Mouse (Mus musculus): Measurements from ENCODE around the gene Col2a1.
A peak's percentile ranks its signal among the peaks of the same experiment; 100 is the strongest.

Gene Col2a1

GRCm38 (mm10) chr15:98002991-98003821, 1.3 kb downstream of the Col2a1 start:
- ATAC-seq (ENCODE audit: insufficient number of reproducible peaks, low FRiP score, low TSS enrichment), result no peak

- no peak for ATAC-seq (ENCODE audit: insufficient number of reproducible peaks, low FRiP score, low TSS enrichment)
Measured at GRCm38 (mm10) chr15:98002113-98002990, 2.1 kb downstream of the Col2a1 start.

- ATAC-seq (ENCODE audit: insufficient number of reproducible peaks, low FRiP score, low TSS enrichment), result no peak
Measured at GRCm38 (mm10) chr15:98001321-98002112, 3.0 kb downstream of the Col2a1 start.

GRCm38 (mm10) chr15:97999991-98000390, 4.5 kb downstream of the Col2a1 start:
- ATAC-seq (ENCODE audit: insufficient number of reproducible peaks, low FRiP score, low TSS enrichment), result no peak

GRCm38 (mm10) chr15:97999546-97999945, 4.9 kb downstream of the Col2a1 start:
- ATAC-seq (ENCODE audit: insufficient number of reproducible peaks, low FRiP score, low TSS enrichment), result no peak

- ATAC-seq (ENCODE audit: insufficient number of reproducible peaks, low FRiP score, low TSS enrichment), result no peak
Measured at GRCm38 (mm10) chr15:97996716-97997256, 7.7 kb downstream of the Col2a1 start.

- peak; percentile 80 for ATAC-seq (ENCODE audit: insufficient number of reproducible peaks, low FRiP score, low TSS enrichment)
Measured at GRCm38 (mm10) chr15:97992712-97993286, 11.7 kb downstream of the Col2a1 start.

GRCm38 (mm10) chr15:97992027-97992711, 12.3 kb downstream of the Col2a1 start:
- ATAC-seq (ENCODE audit: insufficient number of reproducible peaks, low FRiP score, low TSS enrichment), result no peak

GRCm38 (mm10) chr15:97991285-97991895, 13.1 kb downstream of the Col2a1 start:
- ATAC-seq (ENCODE audit: insufficient number of reproducible peaks, low FRiP score, low TSS enrichment), result no peak

- ATAC-seq (ENCODE audit: insufficient number of reproducible peaks, low FRiP score, low TSS enrichment), result no peak
Measured at GRCm38 (mm10) chr15:97990721-97991120, 13.8 kb downstream of the Col2a1 start.

- no peak for ATAC-seq (ENCODE audit: insufficient number of reproducible peaks, low FRiP score, low TSS enrichment)
Measured at GRCm38 (mm10) chr15:97990124-97990523, 14.4 kb downstream of the Col2a1 start.

GRCm38 (mm10) chr15:97989544-97989943, 15.0 kb downstream of the Col2a1 start:
- no peak for ATAC-seq (ENCODE audit: insufficient number of reproducible peaks, low FRiP score, low TSS enrichment)

- ATAC-seq (ENCODE audit: insufficient number of reproducible peaks, low FRiP score, low TSS enrichment), result no peak
Measured at GRCm38 (mm10) chr15:97981560-97981959, 22.9 kb downstream of the Col2a1 start.

GRCm38 (mm10) chr15:97973248-97974005, 31.1 kb downstream of the Col2a1 start:
- no peak for ATAC-seq (ENCODE audit: insufficient number of reproducible peaks, low FRiP score, low TSS enrichment)

- ATAC-seq (ENCODE audit: insufficient number of reproducible peaks, low FRiP score, low TSS enrichment), result no peak
Measured at GRCm38 (mm10) chr15:97972580-97972979, 31.9 kb downstream of the Col2a1 start.

GRCm38 (mm10) chr15:97970299-97970698, 34.2 kb downstream of the Col2a1 start:
- ATAC-seq (ENCODE audit: insufficient number of reproducible peaks, low FRiP score, low TSS enrichment), result 0 out of 2 replicates have a peak, but pooled peaks have one; percentile 8

GRCm38 (mm10) chr15:97965311-97966045, 39.0 kb downstream of the Col2a1 start:
- no peak for ATAC-seq (ENCODE audit: insufficient number of reproducible peaks, low FRiP score, low TSS enrichment)

Data from cerebellum, adult (tissue).